Mouse (Mus musculus): Measurements from ENCODE around the gene Rere. TPM values are rescaled to one million over a fixed set of nuclear protein-coding genes. Genes with fewer than 3 reads are reported as not detected.

Gene Rere
- total and polyA plus RNA-seq, 3 experiments = 4.1 to 31.8 TPM; not detected in 1

DNA sequence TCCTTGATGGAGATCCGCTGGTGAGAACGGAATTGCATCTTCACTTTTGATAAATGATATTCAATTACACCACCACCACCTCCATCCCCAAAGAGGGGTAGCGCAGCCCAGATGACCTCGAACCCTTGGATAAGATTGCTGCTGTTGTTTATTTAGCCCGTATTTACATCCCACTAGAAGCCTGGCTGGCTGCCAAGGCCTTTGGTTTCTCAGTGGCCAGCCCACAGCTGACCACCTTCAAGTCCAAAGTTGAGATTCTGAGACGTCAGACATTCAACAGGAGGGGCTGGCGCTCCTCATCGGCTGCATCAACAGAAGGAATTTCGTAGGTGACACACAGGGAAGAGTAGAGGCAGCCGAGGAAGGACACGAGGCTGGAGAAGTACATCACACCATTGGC lies 347.8 kb downstream of the Rere start:
- Histone ChIP-seq H3K27ac (ENCODE audit: control insufficient read depth, low read depth, low read length) (no peak overlapping the region), H3K9me3 (replicated peaks; ENCODE audit: insufficient read depth, low read length) (no peaks in the 10 kb centered on the region), H3K4me3 (ENCODE audit: control insufficient read depth in 1 of 2, insufficient read depth in 1 of 2, low read depth in 2 of 2, low read length in 2 of 2) (no peak overlapping the region), H3K9ac (ENCODE audit: control insufficient read depth, low read depth, low read length, poor library complexity, severe bottlenecking) (no peak overlapping the region), H3K4me1 (ENCODE audit: control insufficient read depth in 1 of 2, insufficient read depth in 2 of 2, low read length in 2 of 2) (no peaks in the 10 kb centered on the region; a peak in 1 of 4 replicates), H3K79me2 (ENCODE audit: control insufficient read depth, insufficient read depth, low read length, poor library complexity) (no peaks in the 10 kb centered on the region), H3K27me3 (ENCODE audit: control insufficient read depth in 1 of 2, insufficient read depth in 2 of 2, low read length in 2 of 2) (0 out of 4 replicates have a peak, but pooled peaks cover 0 to 1% of the 10 kb centered on the region in 2 experiments), H3K36me3 (ENCODE audit: control insufficient read depth in 1 of 2, insufficient read depth in 2 of 2, low read length in 2 of 2) (no peaks in the 10 kb centered on the region)
- DNase-seq (ENCODE audit: low read depth, low spot score) = no peak
- TF ChIP-seq POLR2AphosphoS2 (IDR thresholded peaks at IDR 0.05; ENCODE audit: low read length) = no peak
- no peak for TF ChIP-seq ELF1 (IDR thresholded peaks at IDR 0.05; ENCODE audit: low read depth, low read length)
- TF ChIP-seq ZNF384 (IDR thresholded peaks at IDR 0.05; ENCODE audit: low read depth, low read length) = no peak
- no peak for TF ChIP-seq GABPA (IDR thresholded peaks at IDR 0.05; ENCODE audit: low read depth, low read length)
- no peak for TF ChIP-seq ZKSCAN1 (IDR thresholded peaks at IDR 0.05; ENCODE audit: low read depth, low read length)
- TF ChIP-seq CHD2 (IDR thresholded peaks at IDR 0.05; ENCODE audit: low read length) = no peak
- TF ChIP-seq MXI1 (IDR thresholded peaks at IDR 0.05; ENCODE audit: low read depth, low read length) = no peak

DNA sequence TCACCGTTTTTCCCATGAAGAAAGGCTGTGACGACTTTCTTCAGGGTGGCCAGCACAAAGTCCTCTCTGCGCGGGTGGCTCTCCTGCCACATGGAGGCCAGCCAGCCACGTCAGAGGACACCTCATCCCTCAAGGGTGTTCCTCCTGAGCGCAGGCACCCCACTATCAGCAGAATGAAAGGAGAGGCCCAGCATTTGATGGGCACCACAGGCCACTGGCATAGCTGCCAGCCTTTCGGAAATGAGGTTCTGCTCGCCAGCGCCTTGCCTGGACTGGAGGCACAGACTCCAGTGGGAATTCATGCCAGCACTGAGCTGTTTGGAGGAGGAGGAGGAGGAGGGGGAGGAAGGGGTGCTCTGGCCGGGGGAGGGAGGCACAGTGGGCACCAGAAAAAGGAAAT lies 354.1 kb downstream of the Rere start:
- Histone ChIP-seq H3K9me3 (replicated peaks; ENCODE audit: insufficient read depth, low read length) (no peaks in the 10 kb centered on the region), H3K9ac (ENCODE audit: control insufficient read depth, low read depth, low read length, poor library complexity, severe bottlenecking) (no peak overlapping the region), H3K79me2 (ENCODE audit: control insufficient read depth, insufficient read depth, low read length, poor library complexity) (no peaks in the 10 kb centered on the region), H3K4me1 (ENCODE audit: control insufficient read depth in 1 of 2, insufficient read depth in 2 of 2, low read length in 2 of 2) (no peaks in the 10 kb centered on the region), H3K27me3 (ENCODE audit: control insufficient read depth in 1 of 2, insufficient read depth in 2 of 2, low read length in 2 of 2) (0 out of 4 replicates have a peak, but pooled peaks cover 0 to 1% of the 10 kb centered on the region in 2 experiments), H3K27ac (ENCODE audit: control insufficient read depth, low read depth, low read length) (no peak overlapping the region), H3K36me3 (ENCODE audit: control insufficient read depth in 1 of 2, insufficient read depth in 2 of 2, low read length in 2 of 2) (no peaks in the 10 kb centered on the region), H3K4me3 (ENCODE audit: control insufficient read depth in 1 of 2, insufficient read depth in 1 of 2, low read depth in 2 of 2, low read length in 2 of 2) (no peak overlapping the region)
- TF ChIP-seq ELF1 (IDR thresholded peaks at IDR 0.05; ENCODE audit: low read depth, low read length) = no peak
- no peak for TF ChIP-seq MAFK (IDR thresholded peaks at IDR 0.05; ENCODE audit: borderline replicate concordance, low read depth, low read length)
- TF ChIP-seq NRF1 (IDR thresholded peaks at IDR 0.05; ENCODE audit: insufficient read depth, low read depth, low read length, poor library complexity, severe bottlenecking) = no peak
- TF ChIP-seq E2F4 (IDR thresholded peaks at IDR 0.05; ENCODE audit: borderline replicate concordance, low read depth, low read length) = no peak
- no peak for TF ChIP-seq MYB (IDR thresholded peaks at IDR 0.05; ENCODE audit: low read depth, low read length)
- no peak for TF ChIP-seq BHLHE40 (IDR thresholded peaks at IDR 0.05; ENCODE audit: borderline replicate concordance, low read depth, low read length)
- no peak for TF ChIP-seq KAT2A (conservative IDR thresholded peaks at IDR 0.05; ENCODE audit: low read depth, low read length)
- no peak for TF ChIP-seq NELFE (IDR thresholded peaks at IDR 0.05; ENCODE audit: low read depth, low read length)
- DNase-seq (ENCODE audit: low read depth, low spot score) = no peak

DNA sequence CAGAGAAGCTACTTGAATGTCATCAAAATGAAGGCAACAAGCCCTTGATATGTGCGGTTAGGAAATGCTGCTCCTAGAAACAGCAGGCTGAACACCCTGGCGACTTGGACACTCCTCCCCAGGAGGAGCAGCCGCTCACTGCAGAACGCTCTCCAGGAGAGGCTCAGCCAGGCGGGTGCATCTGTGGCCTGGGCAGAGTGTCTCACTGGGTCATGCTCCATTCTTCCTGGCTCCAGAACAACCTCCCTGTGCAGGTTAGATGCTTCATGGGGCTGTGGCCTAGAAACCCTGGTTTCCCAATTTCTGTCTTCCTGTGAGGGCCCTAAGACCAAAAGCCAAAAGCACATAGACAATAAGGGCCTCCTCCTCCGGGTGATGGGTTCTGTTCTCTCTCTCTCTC lies 355.2 kb downstream of the Rere start:
- TF ChIP-seq POLR2AphosphoS5 (IDR thresholded peaks at IDR 0.05; ENCODE audit: borderline replicate concordance, low read depth, low read length) (no peak), HCFC1 (IDR thresholded peaks at IDR 0.05; ENCODE audit: low read depth, low read length) (no peak), SIN3A (IDR thresholded peaks at IDR 0.05; ENCODE audit: low read length) (no peak), CHD2 (IDR thresholded peaks at IDR 0.05; ENCODE audit: low read length) (no peak), EP300 (IDR thresholded peaks at IDR 0.05; ENCODE audit: low read depth in 1 of 2, low read length in 2 of 2) (no peak), UBTF (IDR thresholded peaks at IDR 0.05; ENCODE audit: borderline replicate concordance, insufficient read depth, low read depth, low read length) (no peak), ZNF384 (IDR thresholded peaks at IDR 0.05; ENCODE audit: low read depth, low read length) (no peak), BHLHE40 (IDR thresholded peaks at IDR 0.05; ENCODE audit: borderline replicate concordance, low read depth, low read length) (no peak), ELF1 (IDR thresholded peaks at IDR 0.05; ENCODE audit: low read depth, low read length) (no peak), MAX (IDR thresholded peaks at IDR 0.05; ENCODE audit: low read length) (no peak)
- no peaks in the 10 kb centered on the region for H3K27me3 ChIP-seq (ENCODE audit: control insufficient read depth in 1 of 2, insufficient read depth in 2 of 2, low read length in 2 of 2)
- DNase-seq (ENCODE audit: low read depth, low spot score) = no peak

More for the DNA sequence above, 355.2 kb downstream of the Rere start:
- Histone ChIP-seq H3K79me2 (ENCODE audit: control insufficient read depth, insufficient read depth, low read length, poor library complexity) (no peaks in the 10 kb centered on the region), H3K4me3 (ENCODE audit: control insufficient read depth in 1 of 2, insufficient read depth in 1 of 2, low read depth in 2 of 2, low read length in 2 of 2) (no peak overlapping the region), H3K4me1 (ENCODE audit: control insufficient read depth in 1 of 2, insufficient read depth in 2 of 2, low read length in 2 of 2) (no peaks in the 10 kb centered on the region), H3K36me3 (ENCODE audit: control insufficient read depth in 1 of 2, insufficient read depth in 2 of 2, low read length in 2 of 2) (no peaks in the 10 kb centered on the region), H3K9me3 (replicated peaks; ENCODE audit: insufficient read depth, low read length) (no peaks in the 10 kb centered on the region), H3K27ac (ENCODE audit: control insufficient read depth, low read depth, low read length) (no peak overlapping the region), H3K9ac (ENCODE audit: control insufficient read depth, low read depth, low read length, poor library complexity, severe bottlenecking) (no peak overlapping the region)

Measured in MEL (cell line).